Mouse (Mus musculus): ENCODE measurements around the gene Serac1. TPM values are rescaled to one million over a fixed set of nuclear protein-coding genes. Genes with fewer than 3 reads are reported as not detected.
"Not testable (repeated sequence)": the region's sequence is repeated elsewhere in the genome, so short reads cannot be mapped to it uniquely, and the experiment has no call there.

Serac1 gene
- polyA plus RNA-seq, 1 experiment: 6.7 TPM

DNA sequence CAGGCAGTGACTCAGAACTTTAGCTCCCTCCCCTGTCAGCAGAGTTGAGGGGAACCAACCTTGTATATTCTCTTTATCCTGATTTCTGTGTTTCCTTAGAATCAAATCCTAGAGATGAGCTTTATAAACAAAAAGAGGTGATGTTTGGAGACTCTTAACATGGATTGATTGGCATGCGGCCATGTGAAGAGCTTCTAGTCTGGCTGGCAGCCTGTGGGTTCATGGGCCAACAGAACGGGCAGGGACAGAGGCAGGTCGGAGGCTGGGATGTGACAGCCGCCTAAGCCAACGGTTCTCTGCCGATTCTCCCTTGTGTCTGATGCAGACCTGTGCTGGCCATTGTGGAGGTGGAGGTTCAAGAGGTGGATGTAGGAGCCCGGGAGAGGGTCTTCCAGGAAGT is 53.7 kb downstream of the Serac1 start:
- Histone ChIP-seq H3K4me1 (ENCODE audit: control insufficient read depth, insufficient read depth, low read length) (peaks cover 4% of the 10 kb centered on the region; the same call in 1 of the 2 replicates), H3K4me3 (ENCODE audit: insufficient read depth, low read length) (no peak overlapping the region), H3K27ac (ENCODE audit: insufficient read depth, low read depth, low read length) (no peak overlapping the region)
- no peak for TF ChIP-seq POLR2A (IDR thresholded peaks at IDR 0.05; ENCODE audit: borderline replicate concordance, low read depth, low read length)
- no peak for TF ChIP-seq CTCF (IDR thresholded peaks at IDR 0.05; ENCODE audit: low read depth, low read length)

DNA sequence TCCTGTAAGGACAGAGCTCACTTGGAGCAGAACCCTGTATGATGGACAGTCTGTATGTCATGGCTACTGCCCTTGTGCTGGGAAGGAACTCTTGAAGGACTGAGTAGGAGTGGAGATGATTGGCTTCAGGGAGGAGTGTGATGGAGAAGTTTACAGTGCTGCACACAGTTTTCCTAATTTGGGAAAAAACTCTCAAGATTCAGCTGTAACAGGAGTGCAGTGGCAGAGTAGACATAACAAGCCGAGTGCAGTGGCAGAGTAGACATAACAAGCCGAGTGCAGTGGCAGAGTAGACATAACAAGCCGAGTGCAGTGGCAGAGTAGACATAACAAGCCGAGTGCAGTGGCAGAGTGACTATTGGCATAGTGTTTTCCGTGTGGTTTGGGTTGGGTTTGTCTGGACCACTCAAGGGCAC is 58.2 kb downstream of the Serac1 start:
- peaks cover 14% of the 10 kb centered on the region for H3K4me1 ChIP-seq (ENCODE audit: control insufficient read depth, insufficient read depth, low read length)
- H3K27ac ChIP-seq (ENCODE audit: insufficient read depth, low read depth, low read length); H3K4me3 ChIP-seq (ENCODE audit: insufficient read depth, low read length): not testable (repeated sequence)

DNA sequence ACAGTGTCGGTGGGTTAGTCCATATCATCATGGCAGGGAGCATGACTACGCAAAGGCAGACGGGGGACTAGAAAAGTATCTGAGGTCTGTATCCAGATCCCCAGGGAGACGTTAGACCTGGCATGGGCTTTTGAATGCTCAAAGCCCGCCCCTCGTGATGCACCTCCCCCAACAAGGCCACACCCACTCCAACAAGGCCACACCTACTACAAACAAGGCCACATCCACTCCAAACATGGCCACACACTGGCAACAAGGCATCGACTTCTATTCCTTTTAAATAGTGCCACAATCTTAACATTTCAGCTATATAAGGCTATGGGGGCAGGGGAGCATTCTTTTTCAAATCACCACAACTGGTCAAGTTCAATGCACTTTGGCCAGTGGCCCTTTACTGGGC is 58.9 kb downstream of the Serac1 start:
- Histone ChIP-seq H3K4me1 (ENCODE audit: control insufficient read depth, insufficient read depth, low read length) (peaks cover 21% of the 10 kb centered on the region), H3K4me3 (ENCODE audit: insufficient read depth, low read length) (no peak overlapping the region), H3K27ac (ENCODE audit: insufficient read depth, low read depth, low read length) (no peak overlapping the region)
- TF ChIP-seq POLR2A (IDR thresholded peaks at IDR 0.05; ENCODE audit: borderline replicate concordance, low read depth, low read length): no peak
- no peak for TF ChIP-seq CTCF (IDR thresholded peaks at IDR 0.05; ENCODE audit: low read depth, low read length)

DNA sequence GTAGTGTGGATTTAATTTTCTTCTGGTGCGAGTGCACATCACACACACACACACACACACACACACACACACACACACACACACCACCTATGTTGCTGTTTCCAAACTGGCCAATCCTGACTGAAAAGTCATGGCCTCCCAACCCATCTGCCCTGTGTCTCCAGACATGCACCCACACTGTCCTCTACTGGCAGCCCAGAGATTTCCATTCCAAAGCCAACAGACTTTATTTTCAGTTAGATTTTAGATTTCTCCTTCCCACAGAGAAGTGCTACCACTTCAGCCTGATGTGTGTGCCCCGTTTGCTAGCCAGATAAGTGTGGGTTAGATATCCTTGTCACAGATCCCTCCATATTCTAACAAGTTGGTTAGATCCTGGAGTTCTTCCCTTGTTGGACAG is 59.8 kb downstream of the Serac1 start:
- peak; percentile 77 for TF ChIP-seq CTCF (IDR thresholded peaks at IDR 0.05; ENCODE audit: low read depth, low read length)
- TF ChIP-seq POLR2A (IDR thresholded peaks at IDR 0.05; ENCODE audit: borderline replicate concordance, low read depth, low read length): no peak
- Histone ChIP-seq H3K4me3 (ENCODE audit: insufficient read depth, low read length) (no peak overlapping the region), H3K4me1 (ENCODE audit: control insufficient read depth, insufficient read depth, low read length) (peaks cover 30% of the 10 kb centered on the region), H3K27ac (ENCODE audit: insufficient read depth, low read depth, low read length) (no peak overlapping the region)

DNA sequence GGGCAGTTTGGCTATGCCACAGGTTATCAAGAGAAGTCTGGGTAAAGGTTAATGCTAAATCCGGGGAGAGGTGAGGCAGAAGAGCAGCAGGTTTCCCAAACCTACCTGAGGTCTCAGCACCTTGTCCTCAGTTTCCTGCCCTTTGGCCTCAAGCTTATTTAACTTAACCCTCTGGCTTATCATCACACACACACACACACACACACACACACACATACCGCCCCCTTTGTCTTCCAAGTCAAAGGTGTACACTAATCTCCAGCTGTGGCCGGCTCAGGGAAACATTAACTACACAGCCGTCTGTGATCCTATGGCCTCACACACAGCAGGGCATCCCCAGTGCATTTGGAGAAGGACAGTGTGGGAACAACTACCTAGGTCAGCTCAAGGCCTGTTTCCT is 61.2 kb downstream of the Serac1 start:
- Histone ChIP-seq H3K4me3 (ENCODE audit: insufficient read depth, low read length) (no peak overlapping the region), H3K4me1 (ENCODE audit: control insufficient read depth, insufficient read depth, low read length) (peaks cover 35% of the 10 kb centered on the region), H3K27ac (ENCODE audit: insufficient read depth, low read depth, low read length) (no peak overlapping the region)
- no peak for TF ChIP-seq POLR2A (IDR thresholded peaks at IDR 0.05; ENCODE audit: borderline replicate concordance, low read depth, low read length)
- TF ChIP-seq CTCF (IDR thresholded peaks at IDR 0.05; ENCODE audit: low read depth, low read length): no peak

DNA sequence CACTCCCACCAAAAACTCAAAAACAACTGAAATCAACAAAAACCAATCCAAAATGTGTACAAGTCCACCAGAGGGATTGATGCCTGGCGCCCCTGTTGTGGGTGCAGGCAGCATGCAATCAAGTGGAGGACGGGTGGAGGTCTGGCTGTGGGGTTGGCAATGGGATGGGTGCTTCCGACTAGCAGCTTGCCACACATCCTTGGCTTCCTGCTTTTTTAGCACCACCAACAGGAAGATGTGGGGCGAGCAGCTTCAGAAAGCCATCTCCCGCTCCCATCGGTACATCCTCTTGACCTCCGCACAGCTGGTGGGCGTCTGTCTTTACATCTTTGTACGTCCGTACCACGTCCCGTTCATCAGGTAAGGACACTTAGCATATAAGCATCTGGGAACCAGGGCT is 62.3 kb downstream of the Serac1 start:
- H3K27ac ChIP-seq (ENCODE audit: insufficient read depth, low read depth, low read length): peak overlapping the region; percentile 82

DNA sequence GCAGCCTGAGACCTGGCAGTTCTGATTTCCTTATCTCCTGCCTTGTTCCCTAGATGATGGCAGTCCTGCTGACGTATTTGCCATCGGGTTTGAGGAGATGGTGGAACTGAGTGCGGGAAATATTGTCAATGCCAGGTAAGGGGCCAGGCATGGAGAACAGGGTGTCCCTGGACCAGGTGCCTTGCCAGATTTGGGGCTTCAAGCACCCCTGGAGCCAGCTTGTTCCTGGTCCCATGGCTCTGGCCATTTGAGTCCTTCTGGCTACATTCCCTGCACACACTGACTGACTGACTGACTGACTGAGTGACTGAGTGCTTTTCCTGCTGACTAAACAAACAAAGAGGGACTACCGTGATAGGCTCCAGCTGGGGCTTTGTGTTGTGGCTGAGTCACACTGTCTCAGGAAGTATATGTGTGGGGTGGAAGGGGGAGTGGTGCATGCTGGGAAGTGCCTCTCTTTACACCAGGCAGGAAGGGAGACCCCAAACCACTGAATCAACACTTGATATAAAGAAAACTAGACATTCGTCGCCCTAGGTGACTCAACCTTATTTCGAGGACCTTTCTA is 63.2 kb downstream of the Serac1 start:
- TF ChIP-seq CTCF (IDR thresholded peaks at IDR 0.05; ENCODE audit: low read depth, low read length) (no peak), POLR2A (IDR thresholded peaks at IDR 0.05; ENCODE audit: borderline replicate concordance, low read depth, low read length) (no peak)
- peak overlapping the region; percentile 88 for H3K27ac ChIP-seq (ENCODE audit: insufficient read depth, low read depth, low read length)
- H3K4me1 ChIP-seq (ENCODE audit: control insufficient read depth, insufficient read depth, low read length): peaks cover 34% of the 10 kb centered on the region
- no peak overlapping the region for H3K4me3 ChIP-seq (ENCODE audit: insufficient read depth, low read length)

More for the DNA sequence above, 62.3 kb downstream of the Serac1 start:
- peaks cover 35% of the 10 kb centered on the region for H3K4me1 ChIP-seq (ENCODE audit: control insufficient read depth, insufficient read depth, low read length)
- no peak overlapping the region for H3K4me3 ChIP-seq (ENCODE audit: insufficient read depth, low read length)
- TF ChIP-seq POLR2A (IDR thresholded peaks at IDR 0.05; ENCODE audit: borderline replicate concordance, low read depth, low read length): no peak
- no peak for TF ChIP-seq CTCF (IDR thresholded peaks at IDR 0.05; ENCODE audit: low read depth, low read length)

DNA sequence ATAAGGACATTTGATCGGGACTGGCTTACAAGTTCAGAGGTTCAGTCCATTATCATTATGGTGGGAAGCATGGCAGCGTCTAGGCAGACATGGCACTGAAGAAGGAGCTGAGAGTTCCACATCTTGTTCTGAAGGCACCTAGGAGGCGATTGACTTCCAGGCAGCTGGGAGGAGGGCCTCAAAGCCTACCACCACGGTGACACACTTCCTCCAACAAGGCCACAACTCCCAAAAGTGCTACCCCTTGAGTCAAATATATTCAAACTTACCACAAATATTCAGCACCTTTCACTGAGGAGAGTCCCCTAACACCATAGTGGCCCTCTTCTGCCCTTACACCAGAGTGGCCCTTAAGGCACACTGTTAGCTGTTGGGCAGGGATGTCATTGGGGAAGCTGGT is 64.6 kb downstream of the Serac1 start:
- TF ChIP-seq POLR2A (IDR thresholded peaks at IDR 0.05; ENCODE audit: borderline replicate concordance, low read depth, low read length) (no peak), CTCF (IDR thresholded peaks at IDR 0.05; ENCODE audit: low read depth, low read length) (no peak)
- Histone ChIP-seq H3K27ac (ENCODE audit: insufficient read depth, low read depth, low read length) (peak overlapping the region; percentile 3; the same call in 1 of the 2 replicates), H3K4me1 (ENCODE audit: control insufficient read depth, insufficient read depth, low read length) (peaks cover 31% of the 10 kb centered on the region), H3K4me3 (ENCODE audit: insufficient read depth, low read length) (no peak overlapping the region)

DNA sequence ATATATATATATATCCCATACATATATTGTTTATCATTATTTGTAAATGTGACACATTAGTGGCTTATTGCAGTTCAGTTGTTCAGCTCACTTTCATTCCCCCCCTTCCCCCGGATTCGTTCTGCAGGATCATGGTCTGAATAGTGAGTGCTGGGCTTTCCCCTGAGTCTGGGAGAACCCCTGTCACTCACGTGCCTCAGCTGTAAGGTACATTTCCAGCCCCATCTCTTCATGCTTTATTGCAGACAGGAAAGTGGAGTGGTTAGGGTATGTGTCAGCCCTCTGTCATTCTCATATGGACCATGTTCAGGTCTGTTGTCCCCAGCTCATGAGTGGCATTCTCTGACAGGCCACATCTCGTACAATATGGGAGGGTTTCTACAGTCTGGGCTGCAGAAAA is 66.5 kb downstream of the Serac1 start:
- Histone ChIP-seq H3K4me1 (ENCODE audit: control insufficient read depth, insufficient read depth, low read length) (peaks cover 48% of the 10 kb centered on the region), H3K27ac (ENCODE audit: insufficient read depth, low read depth, low read length) (no peak overlapping the region), H3K4me3 (ENCODE audit: insufficient read depth, low read length) (no peak overlapping the region)
- TF ChIP-seq CTCF (IDR thresholded peaks at IDR 0.05; ENCODE audit: low read depth, low read length) (no peak), POLR2A (IDR thresholded peaks at IDR 0.05; ENCODE audit: borderline replicate concordance, low read depth, low read length) (no peak)

DNA sequence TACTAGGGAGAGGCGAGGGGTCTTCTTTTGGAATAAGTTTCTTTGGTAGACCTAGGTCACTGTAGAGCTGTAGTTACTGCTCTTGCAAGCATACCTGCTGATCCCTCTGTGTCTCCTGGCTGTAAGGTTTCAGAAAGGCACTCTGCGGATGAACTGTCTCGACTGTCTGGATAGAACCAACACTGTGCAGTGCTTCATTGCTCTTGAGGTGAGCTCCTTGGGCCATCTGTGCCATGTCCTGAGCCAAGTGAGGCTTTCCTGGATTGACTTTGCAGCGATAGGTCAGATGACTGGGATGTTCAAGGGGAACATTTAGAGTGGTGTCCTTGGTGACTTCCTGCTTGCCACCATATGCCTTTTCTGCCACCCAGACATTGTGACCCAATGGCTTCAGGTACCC is 69.9 kb downstream of the Serac1 start:
- no peak for TF ChIP-seq POLR2A (IDR thresholded peaks at IDR 0.05; ENCODE audit: borderline replicate concordance, low read depth, low read length)
- no peak for TF ChIP-seq CTCF (IDR thresholded peaks at IDR 0.05; ENCODE audit: low read depth, low read length)
- no peak overlapping the region for H3K4me3 ChIP-seq (ENCODE audit: insufficient read depth, low read length)
- H3K4me1 ChIP-seq (ENCODE audit: control insufficient read depth, insufficient read depth, low read length): peaks cover 46% of the 10 kb centered on the region
- H3K27ac ChIP-seq (ENCODE audit: insufficient read depth, low read depth, low read length): peak overlapping the region; percentile 97

DNA sequence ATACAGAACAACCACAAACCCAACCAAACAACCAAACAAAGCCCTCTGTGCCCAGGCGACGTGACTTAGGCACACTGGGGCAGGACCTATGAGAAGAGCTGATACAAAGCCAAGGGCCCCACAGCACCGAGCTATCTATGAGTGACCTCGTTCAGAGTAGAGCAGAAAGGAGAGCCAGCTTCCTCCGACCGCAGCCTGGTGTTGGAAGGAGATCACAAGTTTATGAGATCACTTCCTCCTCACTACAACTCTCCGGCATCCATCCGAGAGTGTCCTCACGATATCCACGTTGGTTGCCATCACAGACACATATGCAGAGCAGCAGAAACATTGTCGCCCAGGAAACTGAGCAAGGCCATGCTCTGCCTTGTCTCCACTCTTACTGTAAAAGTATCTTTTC is 71.0 kb downstream of the Serac1 start:
- Histone ChIP-seq H3K27ac (ENCODE audit: insufficient read depth, low read depth, low read length) (peak overlapping the region; percentile 97), H3K4me3 (ENCODE audit: insufficient read depth, low read length) (no peak overlapping the region; the same call in 1 of the 2 replicates), H3K4me1 (ENCODE audit: control insufficient read depth, insufficient read depth, low read length) (peaks cover 43% of the 10 kb centered on the region)
- TF ChIP-seq POLR2A (IDR thresholded peaks at IDR 0.05; ENCODE audit: borderline replicate concordance, low read depth, low read length): no peak
- no peak for TF ChIP-seq CTCF (IDR thresholded peaks at IDR 0.05; ENCODE audit: low read depth, low read length)
